Mouse (Mus musculus): ENCODE data around the gene Myadml2.
A peak's percentile ranks its signal among the peaks of the same experiment; 100 is the strongest.

The Myadml2 gene

GRCm38 (mm10) chr11:120613481-120613972, 34.4 kb downstream of the Myadml2 start:
- TF ChIP-seq GATA4 (IDR thresholded peaks at IDR 0.05; ENCODE audit: insufficient replicate concordance, low read length), result no peak

GRCm38 (mm10) chr11:120612763-120613162, 35.2 kb downstream of the Myadml2 start:
- no peak for TF ChIP-seq GATA4 (IDR thresholded peaks at IDR 0.05; ENCODE audit: insufficient replicate concordance, low read length)

GRCm38 (mm10) chr11:120610477-120611046, 37.4 kb downstream of the Myadml2 start:
- TF ChIP-seq GATA4 (IDR thresholded peaks at IDR 0.05; ENCODE audit: insufficient replicate concordance, low read length), result no peak

- no peak for TF ChIP-seq GATA4 (IDR thresholded peaks at IDR 0.05; ENCODE audit: insufficient replicate concordance, low read length)
Observed at GRCm38 (mm10) chr11:120609250-120609649, 38.7 kb downstream of the Myadml2 start.

- no peak for TF ChIP-seq GATA4 (IDR thresholded peaks at IDR 0.05; ENCODE audit: insufficient replicate concordance, low read length)
Observed at GRCm38 (mm10) chr11:120608241-120609034, 39.5 kb downstream of the Myadml2 start, which contains the start of gene Npb. Gene Npb, plus strand, starts transcription at chr11:120608477.

- no peak for TF ChIP-seq GATA4 (IDR thresholded peaks at IDR 0.05; ENCODE audit: insufficient replicate concordance, low read length)
Observed at GRCm38 (mm10) chr11:120606764-120607163, 41.2 kb downstream of the Myadml2 start.

- no peak for TF ChIP-seq GATA4 (IDR thresholded peaks at IDR 0.05; ENCODE audit: insufficient replicate concordance, low read length)
Observed at GRCm38 (mm10) chr11:120605667-120606066, 42.3 kb downstream of the Myadml2 start.

- no peak for TF ChIP-seq GATA4 (IDR thresholded peaks at IDR 0.05; ENCODE audit: insufficient replicate concordance, low read length)
Observed at GRCm38 (mm10) chr11:120603545-120603944, 44.4 kb downstream of the Myadml2 start.

- TF ChIP-seq GATA4 (IDR thresholded peaks at IDR 0.05; ENCODE audit: insufficient replicate concordance, low read length), result no peak
Observed at GRCm38 (mm10) chr11:120600716-120601115, 47.2 kb downstream of the Myadml2 start.

- no peak for TF ChIP-seq GATA4 (IDR thresholded peaks at IDR 0.05; ENCODE audit: insufficient replicate concordance, low read length)
Observed at GRCm38 (mm10) chr11:120598990-120599549, 48.9 kb downstream of the Myadml2 start.

- peak; percentile 40; the same call in 1 of the 2 replicates for TF ChIP-seq GATA4 (IDR thresholded peaks at IDR 0.05; ENCODE audit: insufficient replicate concordance, low read length)
Observed at GRCm38 (mm10) chr11:120598283-120598989, 49.5 kb downstream of the Myadml2 start, which contains the start of the genes Alyref and Anapc11. Gene Alyref, minus strand, starts transcription at chr11:120598365. Gene Anapc11, plus strand, starts transcription at chr11:120598421.

GRCm38 (mm10) chr11:120597240-120598235, 50.4 kb downstream of the Myadml2 start:
- no peak for TF ChIP-seq GATA4 (IDR thresholded peaks at IDR 0.05; ENCODE audit: insufficient replicate concordance, low read length)
